Mouse (Mus musculus): ENCODE measurements around the gene Krcc1. TPM values are rescaled to one million over a fixed set of nuclear protein-coding genes. Genes with fewer than 3 reads are reported as not detected.
"Not testable (repeated sequence)": the region's sequence is repeated elsewhere in the genome, so short reads cannot be mapped to it uniquely, and the experiment has no call there.

Krcc1 gene
- polyA plus RNA-seq, 1 experiment from 2014 or later, result 60.2 TPM

GRCm38 (mm10) chr6:71331491-71331890 is 60.0 kb downstream of the Krcc1 start:
- H3K4me3 ChIP-seq (ENCODE audit: low read depth, low read length); H3K27ac ChIP-seq (ENCODE audit: low read depth, low read length); H3K9ac ChIP-seq (ENCODE audit: low read depth, low read length); H3K9me3 ChIP-seq (replicated peaks; ENCODE audit: control insufficient read depth, low read length); H3K4me1 ChIP-seq (ENCODE audit: control insufficient read depth, insufficient read depth, low read length); H3K36me3 ChIP-seq (ENCODE audit: control insufficient read depth, insufficient read depth, low read length); H3K4me2 ChIP-seq; ATAC-seq (replicated peaks; ENCODE audit: insufficient number of reproducible peaks, low FRiP score, low TSS enrichment); H3K27me3 ChIP-seq (ENCODE audit: control insufficient read depth, insufficient read depth, low read length): not testable (repeated sequence)
- WGBS (ENCODE audit: insufficient replicate concordance), result 78% methylated on average over 1 of the region's 4 CpGs

DNA sequence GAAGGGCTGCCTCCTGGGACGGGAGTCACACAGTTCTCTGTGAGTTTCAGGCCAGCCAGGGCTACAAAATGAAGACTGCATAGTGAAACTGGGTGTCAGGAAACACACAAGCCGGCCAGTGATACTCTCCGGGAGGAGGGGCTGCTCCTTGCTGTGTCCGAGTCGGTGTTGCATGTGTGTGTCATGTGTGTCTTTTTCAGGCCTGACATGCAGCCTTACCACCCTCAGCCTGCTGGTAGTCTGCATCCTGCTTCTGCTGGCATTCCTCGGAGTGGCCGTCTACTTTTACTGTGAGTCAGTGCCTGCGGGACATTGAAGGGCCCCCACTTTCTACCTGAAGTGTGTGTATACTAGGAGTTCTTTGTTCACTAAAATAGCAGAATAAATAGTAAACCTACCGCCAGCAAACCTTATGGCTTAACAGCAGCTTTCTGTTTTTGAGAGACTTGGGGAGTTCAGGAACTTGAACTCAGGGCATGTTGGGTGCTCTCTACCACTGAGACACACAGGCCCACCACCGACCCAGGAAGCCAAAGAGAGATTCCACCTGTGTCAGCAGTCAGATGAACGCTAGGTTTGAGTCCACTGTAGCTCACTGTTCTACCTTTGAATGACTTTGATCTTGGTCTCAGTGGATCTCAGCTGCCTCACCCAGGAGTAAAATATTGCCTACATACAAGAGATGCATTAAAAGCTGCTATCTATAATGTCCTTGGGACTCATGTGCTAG is 60.9 kb downstream of the Krcc1 start:
- Histone ChIP-seq H3K9me3 (replicated peaks; ENCODE audit: control insufficient read depth, low read length) (no peaks in the 10 kb centered on the region), H3K9ac (ENCODE audit: low read depth, low read length) (no peak overlapping the region), H3K36me3 (ENCODE audit: control insufficient read depth, insufficient read depth, low read length) (no peaks in the 10 kb centered on the region), H3K4me2 (no peak overlapping the region), H3K4me3 (ENCODE audit: low read depth, low read length) (no peak overlapping the region), H3K27me3 (ENCODE audit: control insufficient read depth, insufficient read depth, low read length) (no peaks in the 10 kb centered on the region), H3K27ac (ENCODE audit: low read depth, low read length) (no peak overlapping the region), H3K4me1 (ENCODE audit: control insufficient read depth, insufficient read depth, low read length) (no peaks in the 10 kb centered on the region)
- no peak for ATAC-seq (replicated peaks; ENCODE audit: insufficient number of reproducible peaks, low FRiP score, low TSS enrichment)
- 78% methylated on average over 11 of the region's 11 CpGs for WGBS (ENCODE audit: insufficient replicate concordance)

DNA sequence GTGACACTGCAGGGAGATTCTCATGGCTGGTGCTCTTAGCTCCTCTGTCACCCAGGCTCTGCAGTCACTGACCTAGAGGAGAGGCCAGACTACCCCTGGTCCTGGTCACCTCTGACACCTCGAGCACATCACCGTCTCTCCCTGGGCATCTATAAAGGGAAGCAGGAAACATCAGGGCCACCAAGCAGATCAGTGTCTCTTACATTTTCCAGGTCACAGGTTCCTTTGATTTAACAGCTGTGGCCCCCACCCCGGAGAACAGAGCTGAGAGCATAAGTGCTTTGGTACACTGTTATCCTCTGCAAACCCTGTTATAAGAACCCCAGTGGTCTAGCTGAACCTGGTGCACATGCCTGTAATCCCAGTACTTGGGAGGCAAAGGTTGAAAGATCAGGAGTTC is 61.6 kb downstream of the Krcc1 start:
- Histone ChIP-seq H3K4me3 (ENCODE audit: low read depth, low read length) (no peak overlapping the region), H3K27me3 (ENCODE audit: control insufficient read depth, insufficient read depth, low read length) (no peaks in the 10 kb centered on the region), H3K9ac (ENCODE audit: low read depth, low read length) (no peak overlapping the region), H3K36me3 (ENCODE audit: control insufficient read depth, insufficient read depth, low read length) (no peaks in the 10 kb centered on the region), H3K4me2 (no peak overlapping the region), H3K4me1 (ENCODE audit: control insufficient read depth, insufficient read depth, low read length) (no peaks in the 10 kb centered on the region), H3K9me3 (replicated peaks; ENCODE audit: control insufficient read depth, low read length) (no peaks in the 10 kb centered on the region), H3K27ac (ENCODE audit: low read depth, low read length) (no peak overlapping the region)
- WGBS (ENCODE audit: insufficient replicate concordance), result 63% methylated on average over 3 of the region's 3 CpGs
- ATAC-seq (replicated peaks; ENCODE audit: insufficient number of reproducible peaks, low FRiP score, low TSS enrichment), result no peak

DNA sequence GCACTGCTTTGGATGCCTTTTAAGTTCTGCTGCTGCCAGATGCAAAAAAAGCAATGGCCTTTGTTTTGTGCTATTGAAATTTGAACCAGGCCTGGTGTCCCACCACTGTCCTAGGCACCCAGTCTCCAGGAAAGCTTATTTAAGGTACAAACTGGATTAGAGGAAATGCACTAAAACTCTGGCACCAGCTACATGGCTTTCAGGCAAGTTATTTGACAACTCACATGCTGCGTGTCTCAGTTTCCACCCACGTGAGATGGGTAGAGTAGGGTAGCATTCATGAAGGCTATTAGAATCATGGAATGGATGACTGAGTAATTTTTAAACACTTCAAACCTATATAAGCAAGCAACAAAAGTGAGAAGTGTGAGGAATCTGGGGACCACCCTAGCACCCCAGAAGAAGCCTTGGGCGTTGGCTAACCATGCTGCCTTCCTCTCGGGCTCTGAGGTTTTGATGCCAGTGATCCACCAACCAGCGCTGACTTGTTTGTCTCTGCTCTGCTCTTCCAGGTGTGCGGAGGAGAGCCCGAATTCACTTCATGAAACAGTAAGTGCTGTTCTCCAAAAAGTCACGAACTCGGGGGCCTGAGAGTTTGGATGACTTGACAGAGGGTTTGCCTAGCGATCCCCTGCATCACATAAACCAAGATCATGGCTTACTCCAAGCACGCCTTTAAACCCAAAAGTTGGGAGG is 62.2 kb downstream of the Krcc1 start:
- Histone ChIP-seq H3K27me3 (ENCODE audit: control insufficient read depth, insufficient read depth, low read length) (no peaks in the 10 kb centered on the region), H3K36me3 (ENCODE audit: control insufficient read depth, insufficient read depth, low read length) (no peaks in the 10 kb centered on the region), H3K9me3 (replicated peaks; ENCODE audit: control insufficient read depth, low read length) (no peaks in the 10 kb centered on the region), H3K9ac (ENCODE audit: low read depth, low read length) (no peak overlapping the region), H3K4me3 (ENCODE audit: low read depth, low read length) (no peak overlapping the region), H3K4me1 (ENCODE audit: control insufficient read depth, insufficient read depth, low read length) (no peaks in the 10 kb centered on the region), H3K4me2 (no peak overlapping the region), H3K27ac (ENCODE audit: low read depth, low read length) (no peak overlapping the region)
- 82% methylated on average over 11 of the region's 11 CpGs for WGBS (ENCODE audit: insufficient replicate concordance)
- no peak for ATAC-seq (replicated peaks; ENCODE audit: insufficient number of reproducible peaks, low FRiP score, low TSS enrichment)

Small RNA genes within 50 kb of the gene (microRNA-seq; reads per million reads assigned to microRNA genes)
- gene Mir8112 (ENCODE audit: borderline number of aligned reads), result 18.7 reads per million, percentile 50 among the genes with 10 or more reads in this experiment

Other genes starting within 250 kb of the Krcc1 start
- 4.9 and 5.1 TPM in 2 replicates for gene Thnsl2, start 127.2 kb upstream of the Krcc1 start, polyA plus RNA-seq (2014; fragmentation: Nextera tagmentation; extraction: Ambion mirVana)
- gene Fabp1, start 71.8 kb upstream of the Krcc1 start, polyA plus RNA-seq (2014; fragmentation: Nextera tagmentation; extraction: Ambion mirVana), result 1.4 TPM in 1 of 2 replicates, not detected in the other
- 136 and 164 TPM in 2 replicates for gene Smyd1, start 50.6 kb downstream of the Krcc1 start, polyA plus RNA-seq (2014; fragmentation: Nextera tagmentation; extraction: Ambion mirVana)
- not detected in 2 replicates for gene Cd8b1, start 51.1 kb downstream of the Krcc1 start, polyA plus RNA-seq (2014; fragmentation: Nextera tagmentation; extraction: Ambion mirVana)
- 0.04 TPM in 1 of 2 replicates, not detected in the other for gene Cd8a, start 101.8 kb downstream of the Krcc1 start, polyA plus RNA-seq (2014; fragmentation: Nextera tagmentation; extraction: Ambion mirVana)
- 6.2 and 10.0 TPM in 2 replicates for gene Rmnd5a, start 169.0 kb downstream of the Krcc1 start, polyA plus RNA-seq (2014; fragmentation: Nextera tagmentation; extraction: Ambion mirVana)
- 13.5 and 14.3 TPM in 2 replicates for gene Rnf103, start 222.2 kb downstream of the Krcc1 start, polyA plus RNA-seq (2014; fragmentation: Nextera tagmentation; extraction: Ambion mirVana)

Measured in heart, embryonic 11.5 days (tissue).